ENCODE assay signal across 16 mouse cellular contexts in genomic region chr4:40801908-40802307, GRCm38 (mm10). TPM values are rescaled to one million over a fixed set of nuclear protein-coding genes. Genes with fewer than 3 reads are reported as not detected.
A peak's percentile ranks its signal among the peaks of the same experiment; 100 is the strongest.
DNase-seq lines count a peak whose midpoint lies in the region; ATAC-seq and TF ChIP-seq lines count a peak whose summit lies in the region.
"Had no signal": no experiment of that assay in that cellular context is flagged by ENCODE, and none has a peak within 500 bp of the region (broad histone marks: within the 10 kb centered on the region; RNA-seq: fewer than 3 reads in every experiment).

No protein-coding gene starts in this region.

- no peak overlapping the region for H3K9ac ChIP-seq in heart, embryonic 15.5 days
- no peak overlapping the region for H3K9ac ChIP-seq in heart, embryonic 11.5 days (ENCODE audit: low read depth, low read length)
- no peak overlapping the region for H3K9ac ChIP-seq in lung, postnatal 0 days (replicated peaks; ENCODE audit: low read depth)
- no peak overlapping the region for H3K9ac ChIP-seq in stomach, postnatal 0 days (ENCODE audit: low read length)
- H3K9ac ChIP-seq: limb, embryonic 15.5 days had no signal

- H3K9me3 ChIP-seq in heart, embryonic 15.5 days (replicated peaks) = no peaks in the 10 kb centered on the region
- H3K9me3 ChIP-seq in heart, embryonic 11.5 days (replicated peaks; ENCODE audit: control insufficient read depth, low read length) = no peaks in the 10 kb centered on the region
- H3K9me3 ChIP-seq in lung, postnatal 0 days (ENCODE audit: low read length) = no peaks in the 10 kb centered on the region
- H3K9me3 ChIP-seq in stomach, postnatal 0 days (ENCODE audit: control insufficient read depth, low read length) = no peaks in the 10 kb centered on the region
- H3K9me3 ChIP-seq: limb, embryonic 15.5 days had no signal

- H3K4me3 ChIP-seq in heart, embryonic 15.5 days = no peak overlapping the region
- no peak overlapping the region for H3K4me3 ChIP-seq in heart, embryonic 11.5 days (ENCODE audit: low read depth, low read length)
- no peak overlapping the region for H3K4me3 ChIP-seq in lung, postnatal 0 days (ENCODE audit: low read depth, low read length)
- H3K4me3 ChIP-seq in stomach, postnatal 0 days (ENCODE audit: low read depth, low read length) = no peak overlapping the region
- H3K4me3 ChIP-seq: limb, embryonic 15.5 days had no signal

- H3K36me3 ChIP-seq in heart, embryonic 15.5 days = peaks cover 36% of the 10 kb centered on the region
- H3K36me3 ChIP-seq in heart, embryonic 11.5 days (ENCODE audit: control insufficient read depth, insufficient read depth, low read length) = peaks cover 15% of the 10 kb centered on the region
- H3K36me3 ChIP-seq in lung, postnatal 0 days (ENCODE audit: insufficient read depth, low read length) = peaks cover 14% of the 10 kb centered on the region; the same call in 1 of the 2 replicates
- peaks cover 7% of the 10 kb centered on the region for H3K36me3 ChIP-seq in stomach, postnatal 0 days (ENCODE audit: control insufficient read depth, insufficient read depth, low read length)

- 44% methylated on average over 4 of the region's 4 CpGs for WGBS in heart, embryonic 15.5 days
- WGBS in heart, embryonic 11.5 days (ENCODE audit: insufficient replicate concordance) = 64% methylated on average over 4 of the region's 4 CpGs
- 53% methylated on average over 4 of the region's 4 CpGs for WGBS in lung, postnatal 0 days
- WGBS in stomach, postnatal 0 days = 66% methylated on average over 4 of the region's 4 CpGs

- no peak overlapping the region for H3K4me2 ChIP-seq in heart, embryonic 15.5 days
- H3K4me2 ChIP-seq in heart, embryonic 11.5 days = no peak overlapping the region
- H3K4me2 ChIP-seq in lung, postnatal 0 days (replicated peaks; ENCODE audit: low read depth, low read length) = no peak overlapping the region
- H3K4me2 ChIP-seq in stomach, postnatal 0 days (replicated peaks; ENCODE audit: low read depth) = no peak overlapping the region
- H3K4me2 ChIP-seq: limb, embryonic 15.5 days had no signal

- H3K27me3 ChIP-seq in heart, embryonic 15.5 days = no peaks in the 10 kb centered on the region
- H3K27me3 ChIP-seq in heart, embryonic 11.5 days (ENCODE audit: control insufficient read depth, insufficient read depth, low read length) = no peaks in the 10 kb centered on the region
- H3K27me3 ChIP-seq in lung, postnatal 0 days (replicated peaks; ENCODE audit: insufficient read depth, low read length) = no peaks in the 10 kb centered on the region
- H3K27me3 ChIP-seq in stomach, postnatal 0 days (ENCODE audit: control insufficient read depth, insufficient read depth, low read length) = no peaks in the 10 kb centered on the region
- H3K27me3 ChIP-seq: limb, embryonic 15.5 days; Patski had no signal

- TF ChIP-seq CTCF in lung, postnatal 0 days (IDR thresholded peaks at IDR 0.05) = no peak
- TF ChIP-seq CTCF in stomach, postnatal 0 days (IDR thresholded peaks at IDR 0.05; ENCODE audit: low read depth) = no peak

- peaks cover 28% of the 10 kb centered on the region for H3K4me1 ChIP-seq in heart, embryonic 15.5 days (replicated peaks)
- peaks cover 17% of the 10 kb centered on the region for H3K4me1 ChIP-seq in heart, embryonic 11.5 days (ENCODE audit: control insufficient read depth, insufficient read depth, low read length)
- H3K4me1 ChIP-seq in lung, postnatal 0 days (ENCODE audit: insufficient read depth, low read depth, low read length) = no peaks in the 10 kb centered on the region
- H3K4me1 ChIP-seq in stomach, postnatal 0 days (replicated peaks; ENCODE audit: control insufficient read depth, insufficient read depth) = no peaks in the 10 kb centered on the region

- no peak for ATAC-seq in heart, embryonic 15.5 days (replicated peaks; ENCODE audit: insufficient number of reproducible peaks, insufficient read depth, low FRiP score, low read depth)
- ATAC-seq in heart, embryonic 11.5 days (replicated peaks; ENCODE audit: insufficient number of reproducible peaks, low FRiP score, low TSS enrichment) = no peak
- ATAC-seq in lung, postnatal 0 days = peak; percentile 53
- peak; percentile 33; the same call in 1 of the 2 replicates for ATAC-seq in stomach, postnatal 0 days (ENCODE audit: low FRiP score, low TSS enrichment)
- ATAC-seq: Patski had no signal

- TF ChIP-seq EP300 in lung, postnatal 0 days (IDR thresholded peaks at IDR 0.05) = peak; percentile 14; the same call in 1 of the 2 replicates
- TF ChIP-seq EP300 in stomach, postnatal 0 days (optimal IDR thresholded peaks at IDR 0.05) = no peak

- DNase-seq in lung, postnatal 0 days (ENCODE audit: low spot score) = peak; percentile 55
- DNase-seq in lung, postnatal 14 days = no peak
- DNase-seq in adipocyte (ENCODE audit: low spot score) = peak; percentile 45
- no peak for DNase-seq in stomach, postnatal 0 days (ENCODE audit: low spot score)
- no peak for DNase-seq in cerebellum, adult 11-12 months
- DNase-seq: adrenal gland, postnatal 25 days; cerebellum, adult 18-20 months; cerebellum, postnatal 25 days; embryo, embryonic 11 days; kidney, adult 11 months; kidney, postnatal 10 days; midbrain, embryonic 14.5 days had no signal

- peak overlapping the region; percentile 50; the same call in 1 of the 2 replicates for H3K27ac ChIP-seq in heart, embryonic 15.5 days
- H3K27ac ChIP-seq in heart, embryonic 11.5 days (ENCODE audit: low read depth, low read length) = no peak overlapping the region
- H3K27ac ChIP-seq in lung, postnatal 0 days (ENCODE audit: low read length) = peak overlapping the region; percentile 47; the same call in 1 of the 2 replicates
- peak overlapping the region; percentile 69 for H3K27ac ChIP-seq in stomach, postnatal 0 days (replicated peaks)
- H3K27ac ChIP-seq: limb, embryonic 15.5 days had no signal

RNA-seq across cellular contexts. Expression of gene Smu1, which starts 44.2 kb away (rescaled TPM):
- 83.8 and 101 TPM in 2 replicates for polyA plus RNA-seq in heart, embryonic 15.5 days (2015; fragmentation: Nextera tagmentation; extraction: Ambion mirVana)
- polyA plus RNA-seq in heart, embryonic 11.5 days (2014; fragmentation: Nextera tagmentation; extraction: Ambion mirVana) = 105 and 123 TPM in 2 replicates
- 88.4 and 89.0 TPM in 2 replicates for polyA plus RNA-seq in lung, postnatal 0 days (2015; fragmentation: Nextera tagmentation; extraction: Ambion mirVana)
- 79.9 and 80.9 TPM in 2 replicates for polyA plus RNA-seq in stomach, postnatal 0 days (2015; fragmentation: Nextera tagmentation; extraction: Ambion mirVana)

RNA-seq across cellular contexts. Expression of gene B4galt1, which starts 51.9 kb away (rescaled TPM):
- polyA plus RNA-seq in heart, embryonic 15.5 days (2015; fragmentation: Nextera tagmentation; extraction: Ambion mirVana) = 53.7 and 59.5 TPM in 2 replicates
- 43.9 and 50.2 TPM in 2 replicates for polyA plus RNA-seq in heart, embryonic 11.5 days (2014; fragmentation: Nextera tagmentation; extraction: Ambion mirVana)
- 82.9 and 89.4 TPM in 2 replicates for polyA plus RNA-seq in lung, postnatal 0 days (2015; fragmentation: Nextera tagmentation; extraction: Ambion mirVana)
- 34.3 and 35.0 TPM in 2 replicates for polyA plus RNA-seq in stomach, postnatal 0 days (2015; fragmentation: Nextera tagmentation; extraction: Ambion mirVana)

Comparison
In these comparisons a context has a peak if more than half of its experiments do, and no peak if none do; other contexts are left out.
1. DNase-seq: peak in lung, postnatal 0 days (single experiment) and adipocyte (single experiment); none in lung, postnatal 14 days (single experiment), stomach, postnatal 0 days (single experiment) and cerebellum, adult 11-12 months (single experiment).
2. ATAC-seq: peak in lung, postnatal 0 days (single experiment) and stomach, postnatal 0 days (single experiment); none in heart, embryonic 15.5 days (single experiment) and heart, embryonic 11.5 days (single experiment).